Mouse (Mus musculus): Measurements from ENCODE around the gene Abcd1.
A peak's percentile ranks its signal among the peaks of the same experiment; 100 is the strongest.

Abcd1 gene

DNA sequence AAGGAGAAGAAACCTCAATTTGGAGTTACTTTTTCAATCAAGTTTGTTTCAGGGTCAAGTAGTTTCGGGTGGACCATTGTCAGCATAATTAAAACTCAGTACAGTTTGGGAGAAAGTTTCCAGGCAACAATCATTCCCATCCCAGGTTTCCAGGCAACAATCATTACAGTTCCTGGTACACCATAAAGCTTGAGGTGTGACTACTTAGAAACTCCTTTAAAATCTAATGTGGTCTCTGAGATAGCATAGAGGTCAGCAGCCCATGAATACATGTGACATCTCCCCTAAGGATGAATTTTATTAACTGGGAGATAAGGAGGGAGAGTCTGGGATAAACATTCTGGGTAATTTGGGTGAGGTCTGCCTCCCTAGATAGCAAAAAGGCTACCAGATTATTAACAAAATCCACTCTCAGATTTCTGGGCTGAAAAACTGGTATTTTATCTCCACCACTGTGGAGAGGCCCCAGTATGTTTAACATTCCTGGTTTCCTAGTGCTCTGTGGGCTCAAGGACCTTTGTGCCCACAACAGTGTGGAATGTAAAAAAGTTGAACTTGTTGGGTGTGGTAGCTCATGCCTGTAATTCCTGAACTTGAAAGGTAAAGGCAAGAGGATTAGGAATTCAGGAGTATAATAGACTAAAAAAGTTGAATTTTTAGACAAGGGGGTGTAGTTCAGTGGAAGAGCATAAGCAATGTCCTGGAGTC, 28.5 kb downstream of the Abcd1 start:
- no peak for DNase-seq

- no peak for DNase-seq
Observed at GRCm38 (mm10) chrX:73748977-73749376, 32.6 kb downstream of the Abcd1 start.

DNA sequence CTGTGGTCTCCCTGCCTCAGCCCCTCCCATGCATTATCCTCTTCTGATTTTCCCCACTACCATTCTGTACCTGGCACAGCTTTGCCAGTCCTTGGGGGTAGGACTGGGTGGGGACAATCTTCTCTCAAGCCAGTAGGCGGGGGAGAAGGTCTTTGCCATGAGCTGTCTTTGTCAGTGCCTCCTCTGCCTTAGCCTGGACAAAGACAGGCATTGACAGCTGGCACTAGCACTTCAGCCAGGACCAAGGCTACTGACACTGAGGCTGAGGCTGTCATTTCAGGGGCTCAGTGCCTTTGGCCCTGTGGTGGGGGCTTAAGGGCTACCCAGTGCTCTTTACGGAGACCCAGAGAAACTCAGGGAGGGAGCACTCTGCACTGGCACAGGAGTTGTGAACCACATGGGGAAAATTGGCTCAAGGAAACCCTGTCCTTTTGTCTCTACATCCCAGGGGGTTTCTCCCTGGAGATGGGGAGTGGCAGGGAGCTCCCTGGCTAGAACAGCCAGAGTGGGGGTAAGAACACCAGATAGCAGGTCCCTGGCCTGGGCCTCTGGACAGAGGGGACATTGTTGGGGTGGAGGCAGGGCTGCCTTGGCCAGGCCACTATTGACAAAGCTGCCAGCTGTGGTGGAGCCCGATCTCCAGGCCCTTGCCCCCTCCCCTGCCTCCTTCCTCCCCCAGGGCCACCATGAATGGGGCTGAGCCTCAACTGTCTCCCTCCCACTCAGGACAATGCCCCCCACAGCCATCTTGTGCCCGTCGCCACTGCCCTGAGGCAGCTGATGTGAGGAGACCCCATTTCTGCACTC, 40.1 kb downstream of the Abcd1 start, which contains the start of gene Plxnb3:
Gene Plxnb3 (plus strand): TSS at position 757 of the 807 bp plus-strand sequence.
- DNase-seq = no peak

DNA sequence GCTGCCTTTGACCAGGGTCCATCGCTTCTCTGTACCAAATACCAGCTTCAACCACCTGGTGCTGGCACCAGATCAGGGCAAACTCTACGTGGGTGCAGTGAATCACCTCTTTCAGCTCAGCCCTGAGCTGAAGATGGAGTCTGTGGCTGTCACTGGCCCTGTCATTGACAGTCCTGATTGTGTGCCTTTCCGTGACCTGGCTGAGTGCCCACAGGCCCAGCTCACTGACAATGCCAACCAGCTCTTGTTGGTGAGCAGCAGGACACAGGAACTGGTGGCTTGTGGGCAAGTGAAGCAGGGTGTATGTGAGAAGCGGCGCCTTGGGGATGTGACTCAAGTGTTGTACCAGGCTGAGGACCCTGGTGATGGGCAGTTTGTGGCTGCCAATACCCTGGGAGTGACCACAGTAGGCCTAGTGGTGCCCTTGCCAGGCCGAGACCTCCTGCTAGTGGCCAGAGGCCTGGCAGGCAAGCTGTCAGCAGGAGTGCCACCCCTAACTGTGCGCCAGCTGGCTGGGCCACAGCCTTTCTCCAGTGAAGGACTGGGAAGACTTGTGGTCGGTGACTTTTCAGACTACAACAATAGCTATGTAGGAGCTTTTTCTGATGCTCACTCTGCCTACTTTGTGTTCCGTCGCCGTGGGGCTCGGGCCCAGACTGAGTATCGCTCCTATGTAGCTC, 42.4 kb downstream of the Abcd1 start:
- DNase-seq = no peak

DNA sequence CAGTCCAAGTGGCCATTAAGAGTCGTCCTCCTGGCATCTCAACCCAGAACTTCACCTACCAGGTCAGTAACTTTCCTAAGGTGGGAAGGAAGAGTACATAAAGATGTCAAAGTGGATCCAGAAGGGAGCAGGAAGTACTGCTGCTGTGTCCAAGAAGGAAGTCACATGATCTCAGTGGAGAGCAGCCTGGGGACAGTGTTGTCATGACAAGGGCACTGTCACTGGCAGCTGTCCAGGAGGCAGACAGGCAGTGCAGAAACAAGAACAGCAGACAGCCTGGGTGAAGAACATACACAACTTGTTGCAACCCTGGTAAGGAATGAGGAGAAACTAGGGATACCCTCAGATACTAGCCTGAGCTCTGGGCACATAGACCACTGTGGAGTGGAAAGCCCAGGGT, 48.9 kb downstream of the Abcd1 start:
- peak; percentile 81 for DNase-seq

- peak; percentile 28 for DNase-seq
Observed at GRCm38 (mm10) chrX:73767267-73767666, 50.9 kb downstream of the Abcd1 start.

DNA sequence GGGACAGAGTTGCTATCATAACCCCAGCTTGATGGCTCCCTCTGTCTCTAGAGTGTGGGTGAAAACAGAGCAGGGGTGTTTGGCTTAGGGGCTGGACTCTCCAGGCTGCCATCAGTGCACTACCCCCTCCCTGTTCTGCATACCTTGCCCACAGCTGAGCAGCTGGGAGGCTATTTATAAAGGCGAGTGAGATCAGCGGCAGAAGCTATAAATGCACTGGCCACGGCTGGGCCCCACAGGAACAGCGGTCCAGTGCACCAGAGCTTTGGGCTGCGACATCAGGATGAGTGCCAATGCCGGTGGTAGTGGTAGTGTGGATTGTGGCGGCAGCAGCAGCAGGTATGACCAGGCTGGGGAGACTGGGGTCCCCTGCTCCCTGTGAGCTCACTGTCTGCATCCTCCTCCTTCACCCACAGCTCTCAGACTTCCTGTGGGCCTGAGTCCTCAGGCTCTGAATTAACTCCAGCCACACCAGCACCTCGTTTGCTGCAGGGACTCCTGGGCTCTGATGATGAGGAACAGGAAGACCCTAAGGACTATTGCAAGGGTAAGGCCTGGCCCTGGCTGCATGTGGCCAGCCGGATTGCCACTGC, 57.9 kb downstream of the Abcd1 start, which contains the start of gene Srpk3:
Gene Srpk3 (plus strand): TSS at position 238 of the 593 bp plus-strand sequence.
- peak; percentile 22 for DNase-seq

DNA sequence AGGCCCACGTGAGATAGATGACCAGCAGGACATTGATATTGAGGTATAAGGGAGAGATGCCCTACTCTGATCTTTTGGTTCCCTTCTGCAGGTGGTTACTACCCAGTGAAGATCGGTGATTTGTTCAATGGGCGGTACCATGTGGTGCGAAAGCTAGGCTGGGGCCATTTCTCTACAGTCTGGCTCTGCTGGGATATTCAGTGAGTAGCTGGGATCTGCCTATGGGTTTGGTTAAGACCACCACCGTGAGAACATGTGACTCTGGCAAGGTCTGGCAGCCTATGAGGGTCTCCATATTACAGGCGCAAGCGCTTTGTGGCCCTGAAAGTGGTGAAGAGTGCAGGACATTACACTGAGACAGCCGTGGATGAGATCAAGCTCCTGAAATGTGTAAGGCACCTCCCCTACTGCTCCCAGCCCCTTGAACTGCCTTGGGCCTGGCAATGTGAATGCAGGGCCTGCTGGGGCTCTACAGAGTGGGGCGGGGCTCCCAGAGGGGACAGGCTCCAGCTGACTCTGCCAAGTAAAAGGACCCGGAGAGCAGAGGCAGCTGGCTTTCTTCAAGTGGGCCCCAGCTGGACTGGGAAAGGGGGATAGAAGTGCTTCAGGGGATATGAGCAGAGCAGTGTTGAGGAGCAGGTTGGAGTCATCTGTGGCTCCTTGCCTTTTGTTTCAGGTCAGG, 58.5 kb downstream of the Abcd1 start:
- DNase-seq = peak; percentile 51

DNA sequence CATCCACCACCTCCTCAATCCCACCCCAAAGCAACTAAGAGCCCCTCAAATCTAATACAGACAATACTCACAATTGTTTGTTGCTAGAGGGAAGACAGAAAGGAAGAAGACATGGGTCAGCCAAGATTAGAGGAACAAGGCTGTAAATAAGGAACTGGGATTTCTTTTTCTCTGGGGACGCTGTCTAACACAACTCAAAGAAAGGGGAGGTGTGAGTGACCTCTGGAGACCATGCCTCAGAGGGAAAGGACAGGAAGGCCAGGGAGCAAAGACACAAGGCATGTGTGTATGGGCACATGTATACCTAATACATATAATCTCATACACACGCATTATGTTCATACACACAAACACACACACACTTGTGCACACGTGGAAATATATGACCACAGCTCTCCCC, 65.8 kb downstream of the Abcd1 start:
- no peak for DNase-seq

GRCm38 (mm10) chrX:73785666-73786065, 69.3 kb downstream of the Abcd1 start:
- no peak for DNase-seq

GRCm38 (mm10) chrX:73786364-73787224, 70.2 kb downstream of the Abcd1 start, which contains the start of the genes Idh3g and Ssr4:
Gene Idh3g, minus strand, starts transcription at chrX:73786897.
Gene Ssr4, plus strand, starts transcription at chrX:73787028.
- DNase-seq = peak; percentile 95

- no peak for DNase-seq
Observed at GRCm38 (mm10) chrX:73787225-73787558, 70.8 kb downstream of the Abcd1 start.
